Mouse (Mus musculus): ENCODE measurements around the gene Chst2.

GRCm38 (mm10) chr9:95350550-95350949 is 56.0 kb downstream of the Chst2 start:
- TF ChIP-seq CTCF (IDR thresholded peaks at IDR 0.05; ENCODE audit: low read depth) = no peak
- no peak for TF ChIP-seq EP300 (IDR thresholded peaks at IDR 0.05; ENCODE audit: low read depth)

Data from heart, postnatal 0 days (tissue).